In genomic region chr17:26361992-26362391, GRCm38 (mm10) we compare ENCODE assay signal across 12 mouse cellular contexts. TPM values are rescaled to one million over a fixed set of nuclear protein-coding genes. Genes with fewer than 3 reads are reported as not detected.
DNase-seq lines count a peak whose midpoint lies in the region; ATAC-seq lines count a peak whose summit lies in the region.
"Had no signal": no experiment of that assay in that cellular context is flagged by ENCODE, and none has a peak within 500 bp of the region (broad histone marks: within the 10 kb centered on the region; RNA-seq: fewer than 3 reads in every experiment).

No protein-coding gene starts in this region.

- WGBS in heart, embryonic 11.5 days (ENCODE audit: insufficient replicate concordance): 12% methylated on average over 3 of the region's 3 CpGs
- 23% methylated on average over 3 of the region's 3 CpGs for WGBS in forebrain, embryonic 16.5 days

- H3K9me3 ChIP-seq in heart, embryonic 11.5 days (replicated peaks; ENCODE audit: control insufficient read depth, low read length): no peaks in the 10 kb centered on the region
- H3K9me3 ChIP-seq in forebrain, embryonic 16.5 days (ENCODE audit: control insufficient read depth, low read length): no peaks in the 10 kb centered on the region
- H3K9me3 ChIP-seq: limb, embryonic 10.5 days had no signal

- H3K4me2 ChIP-seq in heart, embryonic 11.5 days: peak overlapping the region; percentile 31
- H3K4me2 ChIP-seq in forebrain, embryonic 16.5 days (ENCODE audit: low read length): no peak overlapping the region

- H3K27ac ChIP-seq in heart, embryonic 11.5 days (ENCODE audit: low read depth, low read length): peak overlapping the region; percentile 78
- H3K27ac ChIP-seq in forebrain, embryonic 16.5 days (ENCODE audit: low read length): peak overlapping the region; percentile 60; the same call in 1 of the 2 replicates
- H3K27ac ChIP-seq: kidney, postnatal 0 days; limb, embryonic 10.5 days had no signal

- H3K4me1 ChIP-seq in heart, embryonic 11.5 days (ENCODE audit: control insufficient read depth, insufficient read depth, low read length): peaks cover 53% of the 10 kb centered on the region
- peaks cover 30% of the 10 kb centered on the region for H3K4me1 ChIP-seq in forebrain, embryonic 16.5 days (replicated peaks; ENCODE audit: control insufficient read depth, insufficient read depth, low read length)

- no peak overlapping the region for H3K4me3 ChIP-seq in heart, embryonic 11.5 days (ENCODE audit: low read depth, low read length)
- H3K4me3 ChIP-seq in forebrain, embryonic 16.5 days (replicated peaks; ENCODE audit: low read length): no peak overlapping the region
- H3K4me3 ChIP-seq: limb, embryonic 10.5 days had no signal

- 0 out of 2 replicates have a peak, but pooled peaks have one; percentile 13 for ATAC-seq in heart, embryonic 11.5 days (replicated peaks; ENCODE audit: insufficient number of reproducible peaks, low FRiP score, low TSS enrichment)
- ATAC-seq in forebrain, embryonic 16.5 days: peak; percentile 67
- peak; percentile 30 for ATAC-seq in megakaryocyte progenitor cell, adult 5-6 weeks (replicated peaks; ENCODE audit: poor library complexity)
- ATAC-seq in granulocyte monocyte progenitor cell, adult 5-6 weeks (replicated peaks; ENCODE audit: poor library complexity, severe bottlenecking): no peak

- H3K36me3 ChIP-seq in heart, embryonic 11.5 days (ENCODE audit: control insufficient read depth, insufficient read depth, low read length): no peaks in the 10 kb centered on the region
- no peaks in the 10 kb centered on the region for H3K36me3 ChIP-seq in forebrain, embryonic 16.5 days (ENCODE audit: control insufficient read depth, insufficient read depth)
- H3K36me3 ChIP-seq: limb, embryonic 10.5 days had no signal

- no peak for DNase-seq in heart, adult 18-20 months
- DNase-seq in right cerebral cortex, postnatal 4 days: peak; percentile 68
- DNase-seq in right cerebral cortex, postnatal 36 days (ENCODE audit: low spot score in 2 of 2): no peak
- no peak for DNase-seq in adrenal gland, postnatal 4 days (ENCODE audit: low spot score in 2 of 2)
- DNase-seq: cerebellum, adult 2 months had no signal

- H3K27me3 ChIP-seq in heart, embryonic 11.5 days (ENCODE audit: control insufficient read depth, insufficient read depth, low read length): peaks cover 5% of the 10 kb centered on the region; the same call in 1 of the 2 replicates
- H3K27me3 ChIP-seq in forebrain, embryonic 16.5 days (replicated peaks; ENCODE audit: control insufficient read depth, insufficient read depth, low read length): no peaks in the 10 kb centered on the region

- H3K9ac ChIP-seq in heart, embryonic 11.5 days (ENCODE audit: low read depth, low read length): 0 out of 2 replicates have a peak overlapping the region, but pooled peaks have one; percentile 22
- no peak overlapping the region for H3K9ac ChIP-seq in forebrain, embryonic 16.5 days (replicated peaks; ENCODE audit: low read depth, low read length)

RNA-seq across cellular contexts. Expression of gene Neurl1b, which starts 52.6 kb away (rescaled TPM):
- 2.0 and 3.0 TPM in 2 replicates for polyA plus RNA-seq in heart, embryonic 11.5 days (2014; fragmentation: Nextera tagmentation; extraction: Ambion mirVana)
- 1 to 10 TPM; 5.6 to 5.9 TPM for total RNA-seq in heart, adult 18-20 months (2021)
- polyA plus RNA-seq in forebrain, embryonic 16.5 days (2015; fragmentation: Nextera tagmentation; extraction: Ambion mirVana): 2.4 and 4.1 TPM in 2 replicates
- total RNA-seq in megakaryocyte progenitor cell, adult 5-6 weeks (2015): 1.6 and 2.2 TPM in 2 replicates
- total RNA-seq in megakaryocyte progenitor cell, adult 5-6 weeks (2017): 1.9 and 2.2 TPM in 2 replicates
- 10 to 100 TPM; 55.6 to 57.4 TPM for total RNA-seq in adrenal gland, postnatal 4 days (2021)
- total RNA-seq in granulocyte monocyte progenitor cell, adult 5-6 weeks (2014; fragmentation: Nextera tagmentation): 1.4 TPM in 2 replicates
- total RNA-seq in granulocyte monocyte progenitor cell, adult 5-6 weeks (2017): 0.65 and 3.6 TPM in 2 replicates
- total RNA-seq: monocyte, adult 5-6 weeks had no signal

Comparison
In these comparisons a context has a peak if more than half of its experiments do, and no peak if none do; other contexts are left out.
1. RNA of gene Neurl1b, which starts 52.6 kb away (total RNA-seq): 55.6 to 57.4 TPM in adrenal gland, postnatal 4 days; 5.6 to 5.9 TPM in heart, adult 18-20 months, 0.65 to 3.6 TPM in granulocyte monocyte progenitor cell, adult 5-6 weeks and 1.6 to 2.2 TPM in megakaryocyte progenitor cell, adult 5-6 weeks; every median in the first group is over 4 times any median in the second.